Mouse (Mus musculus) c-Kit-positive CD71-negative TER-119-negative erythroid progenitor cells, embryonic 14.5 days (primary cell): ENCODE measurements around the gene Nav1.

Source experiments
- DNase-seq: peaks from one replicate; pipeline ENCODE4 v3.0.0-alpha.2; 2013; ENCODE audit warnings: low read depth

Nav1 gene

DNA sequence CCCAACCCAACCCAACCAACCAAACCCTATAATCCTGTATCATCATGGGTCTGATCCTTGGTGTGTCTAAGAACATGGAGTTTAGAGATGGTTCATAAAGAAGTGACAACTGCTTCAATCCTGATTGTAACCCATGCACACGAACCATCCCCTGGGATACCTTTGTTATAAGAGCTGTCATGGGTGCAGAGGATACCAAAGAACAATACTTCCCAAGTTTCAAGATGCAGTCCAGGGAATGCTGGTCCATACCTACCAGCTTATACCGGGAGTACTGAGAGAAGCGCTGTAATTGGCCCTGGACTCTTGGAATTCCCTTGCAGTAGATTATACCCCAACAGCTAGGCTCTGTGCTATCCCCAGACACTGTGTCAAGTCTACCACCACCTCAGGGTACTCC lies 165.2 kb downstream of the Nav1 start:
- no peak for DNase-seq

DNA sequence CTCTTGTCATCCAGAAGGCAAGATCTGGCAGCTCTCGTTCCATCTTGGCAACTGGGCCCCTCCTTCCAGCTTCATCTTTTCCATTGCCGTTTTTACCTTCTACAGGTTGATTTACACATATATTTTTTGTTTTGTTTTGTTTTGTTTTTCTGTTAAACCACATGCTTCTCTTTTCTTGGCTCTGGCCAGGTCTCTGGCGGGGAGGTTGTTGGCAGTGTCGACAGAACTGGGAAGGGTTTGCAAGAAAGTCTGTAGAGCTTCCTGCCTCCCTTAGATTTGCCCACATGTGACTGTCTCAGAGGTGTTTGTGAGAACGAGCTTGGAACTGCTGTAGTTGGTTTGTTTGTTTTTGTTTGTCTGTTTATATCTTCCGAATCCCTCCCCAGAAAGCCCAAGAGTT lies 166.1 kb downstream of the Nav1 start:
- DNase-seq, result no peak

DNA sequence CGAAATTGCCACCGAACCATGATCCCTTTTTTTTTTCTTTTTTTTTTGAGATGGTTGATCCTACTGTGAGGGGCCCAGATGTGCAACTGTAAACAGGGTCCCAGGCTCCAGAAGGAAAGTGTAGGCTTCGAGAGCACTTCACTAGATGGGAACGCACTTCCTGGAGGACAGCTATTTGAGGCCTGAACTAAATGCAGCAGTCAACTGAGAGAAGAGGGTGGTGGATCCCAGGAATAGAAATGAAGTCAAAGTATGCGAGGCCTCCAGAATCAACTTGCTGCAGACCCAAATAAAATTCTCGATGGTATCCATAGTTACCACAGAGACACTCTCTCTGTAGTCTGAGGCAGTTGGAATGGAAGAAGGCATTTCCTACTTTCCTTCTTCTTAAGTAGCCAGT lies 168.3 kb downstream of the Nav1 start:
- DNase-seq, result no peak

DNA sequence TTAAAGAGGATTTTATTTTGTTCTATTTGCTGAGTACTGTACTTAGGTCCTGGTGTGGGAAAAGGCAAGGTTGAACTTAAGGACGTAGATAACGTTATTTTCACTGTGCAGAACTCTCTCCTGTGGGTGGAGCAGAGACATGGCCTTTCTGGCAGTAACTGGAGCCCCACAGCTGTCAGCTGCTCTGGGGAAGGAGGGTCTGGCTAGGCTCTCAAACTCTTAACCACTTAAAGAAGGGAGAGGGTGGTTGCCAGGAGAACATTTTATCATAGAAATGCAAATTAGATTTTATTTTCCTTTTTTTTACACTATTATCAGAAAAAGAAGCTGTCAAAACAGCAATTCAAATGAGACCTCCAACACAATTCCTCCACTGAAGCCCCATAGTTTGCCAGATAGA lies 171.3 kb downstream of the Nav1 start:
- no peak for DNase-seq

DNA sequence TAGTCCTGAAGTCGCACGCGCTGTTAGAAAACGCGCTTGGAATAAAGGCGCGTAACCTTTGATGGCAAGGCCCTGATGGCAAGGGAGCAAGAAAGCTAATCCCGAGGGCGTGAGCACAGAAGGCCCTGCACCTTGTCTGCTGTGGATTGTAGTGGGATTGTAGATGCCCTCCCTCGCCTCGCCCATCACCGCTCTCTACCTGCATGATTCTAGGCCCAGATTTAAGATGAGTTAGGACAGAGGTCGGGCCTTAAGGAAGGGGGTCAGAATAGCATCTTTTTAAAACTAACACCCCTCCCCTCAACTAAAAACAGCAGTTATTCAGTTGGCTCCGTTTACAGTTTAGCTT lies 176.5 kb downstream of the Nav1 start:
- DNase-seq, result no peak

DNA sequence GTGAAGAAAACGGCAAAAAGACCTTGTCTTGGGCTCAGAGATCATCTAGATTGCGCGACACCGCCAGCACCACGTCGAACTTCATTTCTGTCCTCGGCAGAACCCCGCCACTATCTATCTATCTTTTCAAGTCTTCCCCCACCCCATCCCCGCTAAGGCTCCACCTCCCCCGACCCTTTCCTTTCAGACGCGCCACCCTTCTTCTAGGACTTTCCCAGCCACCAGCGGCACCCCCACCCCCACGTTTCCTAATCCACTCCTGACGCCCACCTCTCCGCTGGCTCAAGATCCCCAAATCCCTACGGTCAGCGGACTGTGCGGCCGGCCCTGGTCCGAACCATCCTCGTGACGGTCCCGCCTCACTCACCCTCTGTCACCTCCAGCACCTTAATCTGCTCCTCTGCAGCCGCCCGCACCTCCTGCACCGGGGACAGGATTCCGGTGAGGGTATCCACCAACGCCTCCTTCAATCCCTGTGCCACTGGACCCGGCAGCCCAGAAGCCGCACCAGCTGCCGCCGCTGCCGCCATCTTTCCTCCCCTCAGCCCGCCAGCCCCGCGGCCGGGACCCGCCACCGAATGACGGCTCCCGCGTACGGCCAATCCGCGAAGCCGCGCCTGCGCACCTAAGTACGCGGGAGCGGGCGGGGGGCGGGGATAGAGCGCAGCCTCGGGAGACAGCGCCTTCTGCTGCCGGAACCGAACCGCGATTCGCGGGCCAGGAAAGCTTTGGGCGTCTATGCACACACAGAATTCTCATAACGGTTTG lies 177.0 kb downstream of the Nav1 start, which contains the start of gene Ipo9:
Ipo9 (minus strand) TSS at position 599 of the 768 bp plus-strand sequence.
- DNase-seq, result peak; percentile 80

DNA sequence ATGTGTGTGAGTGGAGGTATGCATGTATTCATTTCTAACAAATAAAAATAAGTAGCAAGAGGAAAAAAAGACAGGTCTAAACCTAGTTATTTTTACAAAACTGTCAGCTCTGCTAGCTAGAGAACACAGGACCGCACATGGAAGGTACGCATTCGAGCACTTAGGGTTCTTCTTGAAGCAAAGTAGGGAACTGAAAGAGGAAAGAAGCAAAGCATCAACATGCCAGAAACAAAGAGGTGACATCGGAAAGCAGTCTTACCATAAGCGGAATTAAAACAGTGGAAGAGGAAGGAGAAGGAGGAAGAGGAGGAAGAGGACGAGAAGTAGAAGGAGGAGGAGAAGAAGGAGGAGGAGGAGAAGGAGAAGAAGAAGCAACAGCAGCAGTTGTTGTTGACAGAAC lies 179.7 kb downstream of the Nav1 start:
- DNase-seq, result no peak

DNA sequence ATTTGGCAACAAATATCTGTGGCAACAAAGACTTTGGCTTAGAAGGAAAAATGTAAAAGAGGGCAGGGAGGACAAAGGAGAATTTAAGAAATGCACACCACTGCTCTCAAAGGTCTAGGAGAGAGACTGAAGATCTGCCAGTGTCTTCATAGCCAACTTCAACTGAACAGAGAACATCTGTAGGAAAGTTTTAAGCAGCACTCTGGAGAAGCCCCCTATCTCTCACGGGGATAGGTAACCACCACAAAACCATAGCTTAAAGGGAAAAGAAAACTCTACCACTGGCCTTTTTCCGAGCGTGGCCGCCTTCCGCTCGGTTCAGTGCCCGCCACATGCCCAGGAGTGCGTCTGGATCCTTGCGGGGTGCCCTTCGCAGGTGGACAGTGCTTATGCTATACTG lies 180.4 kb downstream of the Nav1 start:
- DNase-seq, result no peak

DNA sequence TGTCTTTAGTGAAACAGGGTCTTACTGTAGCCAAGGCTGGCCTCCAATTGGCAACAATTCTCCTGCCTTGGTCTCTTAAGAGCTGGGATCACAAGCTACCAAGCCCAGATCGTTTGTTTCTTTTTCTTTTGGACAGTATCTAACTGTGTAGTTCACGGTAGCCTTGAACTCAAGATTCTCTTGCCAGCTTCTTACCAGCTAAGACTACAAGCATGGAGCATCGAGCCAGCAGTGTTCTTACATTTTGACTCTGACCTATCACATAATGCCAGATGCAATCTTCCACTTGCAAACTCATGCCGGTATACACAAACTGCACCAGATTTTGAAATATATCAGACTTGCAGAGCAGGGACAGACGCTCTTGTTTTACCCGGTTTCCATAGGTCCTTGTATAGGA lies 184.3 kb downstream of the Nav1 start:
- no peak for DNase-seq

DNA sequence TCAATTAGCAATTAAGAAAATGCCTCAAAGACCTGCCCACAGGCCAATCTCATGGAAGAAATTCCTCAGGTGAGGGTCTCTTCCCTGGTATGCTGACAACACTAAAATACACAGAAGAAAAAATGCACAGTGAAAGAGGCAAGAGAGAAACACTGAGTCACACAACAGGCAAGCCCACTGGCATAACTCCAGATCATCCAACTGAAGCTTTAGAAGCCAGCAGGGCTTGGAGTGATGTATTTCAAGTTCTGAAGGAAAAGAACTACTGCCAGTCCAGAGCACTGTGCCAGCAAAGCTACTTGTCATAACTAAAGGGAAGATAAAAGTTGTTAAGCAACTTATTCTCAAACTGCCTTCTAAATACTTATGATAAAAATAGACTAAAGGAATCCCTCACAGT lies 193.1 kb downstream of the Nav1 start:
- DNase-seq, result no peak

DNA sequence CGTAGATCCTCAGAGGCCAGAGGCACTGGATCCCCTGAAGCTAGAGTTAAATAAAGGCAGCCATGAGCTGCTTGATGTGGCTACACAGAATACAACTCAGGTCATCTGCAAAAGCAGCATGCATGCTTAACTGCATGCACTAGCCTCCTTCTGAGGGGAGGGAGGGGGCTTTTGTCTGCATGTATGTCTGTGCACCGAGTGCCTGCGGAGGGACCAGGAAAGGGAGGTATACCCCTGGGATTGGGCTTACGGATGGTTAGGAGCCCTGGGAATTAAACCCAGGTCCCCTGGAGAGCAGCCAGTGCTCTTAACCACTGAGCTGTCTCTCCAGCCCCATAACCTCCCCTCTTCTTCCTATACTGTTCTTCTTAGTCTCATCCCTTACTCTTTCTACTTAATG lies 195.0 kb downstream of the Nav1 start:
- no peak for DNase-seq

DNA sequence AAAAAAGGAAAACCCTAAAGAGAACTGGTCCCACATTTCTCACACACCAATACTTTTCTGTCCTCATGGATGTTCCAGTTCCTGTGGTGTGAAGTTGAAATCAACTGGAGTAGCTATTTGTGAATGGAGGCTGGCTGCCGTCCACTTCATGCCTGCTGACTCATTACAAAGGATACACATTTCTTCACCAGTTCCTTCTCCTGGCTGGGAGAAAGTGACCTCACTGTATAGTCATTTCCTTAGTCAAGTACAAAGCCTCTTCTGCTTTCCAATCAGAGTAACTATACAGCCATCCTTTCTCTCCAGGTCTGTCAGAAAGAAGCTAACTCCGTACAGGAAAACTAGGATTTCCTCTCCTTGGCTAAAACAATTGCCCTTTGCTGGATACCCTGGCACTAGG lies 196.1 kb downstream of the Nav1 start:
- DNase-seq, result no peak

DNA sequence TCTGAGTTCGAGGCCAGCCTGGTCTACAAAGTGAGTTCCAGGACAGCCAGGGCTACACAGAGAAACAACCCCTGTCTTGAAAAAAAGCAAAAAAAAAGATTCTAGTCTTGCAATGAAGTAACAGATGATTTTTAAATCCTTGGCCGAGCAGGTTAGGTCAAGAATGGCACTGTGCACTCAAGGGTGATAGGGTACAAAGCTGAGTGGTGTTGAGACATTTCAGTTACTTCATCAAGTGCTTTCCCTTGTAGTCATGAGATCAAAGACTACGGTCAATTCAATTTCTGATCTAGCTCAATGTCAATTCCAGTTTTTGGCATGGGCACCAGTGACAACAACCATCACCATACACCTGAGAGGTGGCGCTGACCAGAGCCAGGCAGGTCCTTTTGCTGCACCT lies 198.1 kb downstream of the Nav1 start:
- no peak for DNase-seq

DNA sequence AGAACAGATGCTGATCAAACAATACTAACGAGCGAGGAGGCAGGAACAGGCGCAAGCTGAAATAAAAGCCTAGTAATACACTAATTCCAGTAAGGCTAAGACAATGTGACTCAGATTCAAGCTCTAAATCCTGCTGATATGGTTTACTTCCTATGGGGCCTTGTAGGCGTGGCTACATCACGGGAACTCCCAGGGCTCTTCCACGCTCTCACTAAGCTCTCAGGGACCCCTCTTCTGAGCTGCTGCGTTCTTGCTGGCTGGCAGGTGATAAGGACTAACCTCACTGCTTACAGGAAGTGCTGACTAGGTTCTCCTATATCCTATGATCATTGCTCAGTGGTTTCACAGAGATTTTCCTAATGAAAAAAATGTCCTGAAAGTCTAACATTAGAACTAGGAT lies 201.7 kb downstream of the Nav1 start:
- DNase-seq, result no peak

DNA sequence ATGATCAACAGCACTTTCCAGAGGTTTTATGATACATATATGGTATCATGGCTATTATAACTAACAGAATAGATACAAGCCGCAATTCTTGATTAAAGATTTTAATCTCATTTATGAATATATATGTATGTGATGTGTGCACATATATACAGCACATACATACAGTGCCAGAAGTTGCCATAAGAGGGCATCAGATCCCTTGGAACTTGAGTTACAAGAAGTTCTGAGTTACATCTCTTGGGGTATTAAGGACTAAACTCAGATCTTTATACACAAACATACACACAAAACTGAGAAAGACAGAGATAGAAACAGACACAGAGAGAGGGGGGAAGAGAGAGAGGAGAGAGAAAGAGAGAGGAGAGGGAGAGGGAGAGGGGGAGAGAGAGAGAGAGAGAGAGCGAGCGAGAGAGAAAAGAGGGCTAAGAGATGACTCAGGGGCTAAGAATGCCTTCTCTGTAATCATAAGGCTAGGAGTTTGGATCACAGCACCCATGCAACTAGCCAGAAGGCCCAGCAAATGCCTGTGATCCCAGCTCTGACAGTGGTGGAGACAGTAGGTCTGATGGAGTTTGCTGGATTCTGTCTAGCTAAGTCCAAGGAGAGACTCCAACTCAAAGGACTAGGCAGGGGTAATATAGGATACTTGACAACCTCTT lies 205.5 kb downstream of the Nav1 start:
- DNase-seq, result no peak

DNA sequence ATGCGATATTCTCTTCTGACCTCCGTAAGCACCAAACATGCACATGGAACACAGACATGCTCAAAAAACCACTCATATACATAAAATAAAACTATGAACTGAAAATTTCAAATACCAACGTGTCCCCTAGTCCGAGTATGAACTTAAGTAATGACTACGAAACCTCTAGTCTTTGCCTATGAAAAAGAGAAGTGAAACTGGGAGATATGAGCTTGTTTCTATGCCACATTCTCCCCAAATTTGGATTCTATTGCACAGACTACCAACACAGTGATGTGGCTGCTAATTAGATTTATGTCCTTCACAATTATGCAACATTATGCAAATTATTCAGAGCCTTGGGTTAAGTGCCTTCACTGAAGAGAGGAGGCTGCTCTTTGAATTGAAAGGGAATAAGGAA lies 207.6 kb downstream of the Nav1 start:
- DNase-seq, result no peak

DNA sequence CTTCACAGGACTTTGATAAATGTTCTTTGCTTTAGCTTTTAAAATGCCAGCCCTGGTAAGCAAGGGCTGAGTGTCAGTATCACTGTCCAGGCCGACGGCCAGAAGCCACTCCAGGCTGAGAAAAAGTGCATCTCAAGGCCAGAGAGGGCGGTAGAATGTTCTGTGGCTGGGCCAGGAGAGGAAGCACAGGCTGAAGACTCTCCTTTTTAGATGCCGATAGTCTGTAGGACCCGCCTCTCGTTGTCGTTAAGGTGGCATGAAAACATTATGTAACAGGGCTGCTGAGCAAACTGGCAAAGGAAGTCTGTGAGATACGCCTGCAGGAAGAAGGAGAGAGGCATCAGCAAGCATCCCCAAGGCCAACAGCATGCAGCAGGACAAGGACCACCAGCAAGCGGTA lies 221.9 kb downstream of the Nav1 start:
- DNase-seq, result no peak
